Mouse (Mus musculus): Measurements from ENCODE around the gene Itgb2.

Gene Itgb2

DNA sequence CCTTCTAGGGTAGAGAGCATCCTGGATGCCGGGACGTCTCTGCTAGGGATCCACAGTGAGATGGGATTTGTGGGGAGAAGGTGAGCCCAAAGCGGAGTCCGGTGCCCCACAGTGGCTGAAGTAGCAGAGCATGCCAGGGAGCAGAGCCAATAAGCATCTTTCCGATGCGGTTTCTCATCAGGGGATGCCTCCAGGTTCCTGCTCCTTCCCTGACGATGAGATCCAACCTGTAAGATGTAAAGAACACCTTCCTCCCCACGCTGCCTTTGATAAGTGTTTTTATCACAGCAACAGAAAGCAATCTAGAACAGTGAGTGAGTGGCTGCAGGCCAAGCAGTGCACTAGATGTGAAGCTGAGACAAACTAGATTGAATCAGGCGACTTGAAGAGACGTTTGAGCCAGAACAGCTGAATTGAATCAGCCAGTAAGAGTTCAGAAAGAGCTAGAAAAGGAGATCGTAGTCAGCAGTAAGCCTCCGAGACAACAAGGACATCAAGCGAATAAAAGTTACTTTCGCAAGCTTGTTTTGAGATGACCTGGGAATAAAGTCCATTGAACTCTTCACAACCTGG is 13.6 kb upstream of the Itgb2 start:
- in situ Hi-C loops (cut with MboI, MseI), result loop anchor here (5.0 kb wide), 2 partner anchors 41 to 86 kb away; no protein-coding TSS in a partner anchor

GRCm38 (mm10) chr10:77517066-77517620 is 12.9 kb upstream of the Itgb2 start:
- in situ Hi-C loops (cut with MboI, MseI), result loop anchor here (5.0 kb wide), 2 partner anchors 40 to 85 kb away; no protein-coding TSS in a partner anchor

DNA sequence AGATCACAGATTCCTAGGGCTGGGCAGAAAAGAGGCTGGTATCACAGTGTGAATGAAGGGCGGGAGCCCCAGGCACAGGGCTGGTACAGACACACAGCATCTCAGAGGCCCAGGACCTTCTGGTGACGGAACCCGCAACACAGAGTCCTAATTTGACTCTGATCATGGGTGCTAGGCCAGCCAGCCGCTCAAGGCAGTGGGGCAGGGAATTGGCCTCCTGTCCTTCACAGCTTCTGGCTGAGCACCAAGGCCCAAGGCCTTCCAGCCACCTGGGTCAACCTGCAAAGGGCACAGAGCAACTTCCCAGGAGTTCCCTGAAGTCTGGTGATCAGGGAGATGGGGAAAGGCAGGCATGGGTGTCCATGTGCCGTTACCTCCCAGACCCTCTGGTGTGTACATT is 12.3 kb upstream of the Itgb2 start:
- in situ Hi-C loops (cut with MboI, MseI), result loop anchor here (5.0 kb wide), 2 partner anchors 40 to 84 kb away; no protein-coding TSS in a partner anchor

GRCm38 (mm10) chr10:77519191-77519590 is 10.9 kb upstream of the Itgb2 start:
- in situ Hi-C loops (cut with MboI, MseI), result loop anchor here (5.0 kb wide), 2 partner anchors 38 to 83 kb away; no protein-coding TSS in a partner anchor

DNA sequence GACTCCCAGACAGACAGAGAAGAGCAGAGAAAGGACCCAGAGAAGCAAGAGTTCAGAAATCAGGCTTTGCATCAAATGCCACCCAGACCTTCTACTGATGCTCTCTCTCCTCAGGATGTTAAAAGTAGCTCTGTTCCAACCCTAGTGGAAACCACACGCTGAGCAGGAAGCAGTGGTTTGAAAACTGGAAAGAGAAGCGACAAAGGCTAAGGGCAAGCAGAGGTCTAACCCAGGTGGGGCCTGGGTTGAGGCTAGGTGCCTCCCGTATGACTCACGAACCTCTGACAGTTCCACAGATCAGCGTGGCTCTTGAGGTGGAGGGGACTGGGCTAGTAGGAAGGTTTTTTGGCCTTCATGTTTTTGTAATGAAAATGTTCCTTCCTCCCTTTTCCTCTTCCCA is 9.6 kb upstream of the Itgb2 start:
- in situ Hi-C loops (cut with MboI, MseI), result no loop called here

GRCm38 (mm10) chr10:77522021-77522731 is 7.9 kb upstream of the Itgb2 start:
- in situ Hi-C loops (cut with MboI, MseI), result no loop called here

GRCm38 (mm10) chr10:77522746-77523145 is 7.3 kb upstream of the Itgb2 start:
- in situ Hi-C loops (cut with MboI, MseI), result no loop called here

- in situ Hi-C loops (cut with MboI, MseI), result no loop called here
Measured at GRCm38 (mm10) chr10:77523321-77523720, 6.7 kb upstream of the Itgb2 start.

- in situ Hi-C loops (cut with MboI, MseI), result no loop called here
Measured at GRCm38 (mm10) chr10:77526488-77526887, 3.6 kb upstream of the Itgb2 start.

- in situ Hi-C loops (cut with MboI, MseI), result no loop called here
Measured at GRCm38 (mm10) chr10:77528634-77529033, 1.4 kb upstream of the Itgb2 start.

- in situ Hi-C loops (cut with MboI, MseI), result no loop called here
Measured at GRCm38 (mm10) chr10:77531026-77532019, 1.3 kb downstream of the Itgb2 start.

DNA sequence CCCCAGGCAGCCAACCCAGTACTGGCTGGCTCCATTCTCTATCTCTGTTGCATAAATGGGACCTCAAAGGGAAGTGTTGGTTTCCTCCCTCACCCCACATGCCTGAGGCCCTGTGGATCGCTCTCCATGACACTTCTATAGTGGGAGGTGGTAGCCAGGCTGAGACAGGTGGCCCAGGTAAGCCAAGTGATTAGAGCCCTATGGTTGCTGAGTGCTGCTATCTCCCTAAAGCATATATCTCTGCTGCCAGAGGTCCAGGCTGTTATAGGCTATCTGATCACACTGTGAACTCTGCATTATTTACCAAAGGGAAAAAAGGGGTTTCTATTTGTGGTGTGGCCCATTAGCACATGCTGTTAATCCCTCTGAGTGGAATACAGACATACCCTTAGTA is 2.0 kb downstream of the Itgb2 start:
- in situ Hi-C loops (cut with MboI, MseI), result no loop called here

GRCm38 (mm10) chr10:77536727-77537126 is 6.7 kb downstream of the Itgb2 start:
- in situ Hi-C loops (cut with MboI, MseI), result no loop called here

GRCm38 (mm10) chr10:77537215-77538209 is 7.5 kb downstream of the Itgb2 start:
- in situ Hi-C loops (cut with MboI, MseI), result no loop called here

- in situ Hi-C loops (cut with MboI, MseI), result no loop called here
Measured at GRCm38 (mm10) chr10:77539320-77539945, 9.4 kb downstream of the Itgb2 start.

DNA sequence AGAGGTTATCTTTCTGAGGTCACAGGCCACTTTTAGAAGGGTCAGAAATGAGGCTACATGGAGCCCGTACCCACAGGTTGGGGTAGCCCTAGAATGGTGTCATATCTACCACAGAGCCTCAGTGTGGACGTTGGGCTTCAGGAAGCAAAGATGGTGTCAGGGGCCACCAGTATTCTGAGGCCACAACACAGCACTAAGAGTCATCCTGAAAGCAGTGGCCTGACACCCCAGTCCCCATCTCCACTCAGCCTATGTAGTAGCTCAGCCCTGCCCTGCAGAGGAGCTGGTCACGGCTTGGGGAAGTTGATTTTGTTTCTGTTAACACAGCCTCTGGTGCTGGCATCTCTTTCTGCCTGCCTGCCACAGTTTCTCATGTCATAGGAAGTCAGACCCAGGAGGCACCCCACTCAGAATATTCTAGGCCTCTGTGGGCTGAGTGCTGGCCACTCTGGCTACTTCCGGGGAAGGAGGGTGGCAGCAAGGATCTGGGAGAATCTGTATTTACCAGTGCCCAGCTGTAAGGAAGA is 10.6 kb downstream of the Itgb2 start:
- in situ Hi-C loops (cut with MboI, MseI), result no loop called here

- in situ Hi-C loops (cut with MboI, MseI), result no loop called here
Measured at GRCm38 (mm10) chr10:77541864-77542666, 12.0 kb downstream of the Itgb2 start.

DNA sequence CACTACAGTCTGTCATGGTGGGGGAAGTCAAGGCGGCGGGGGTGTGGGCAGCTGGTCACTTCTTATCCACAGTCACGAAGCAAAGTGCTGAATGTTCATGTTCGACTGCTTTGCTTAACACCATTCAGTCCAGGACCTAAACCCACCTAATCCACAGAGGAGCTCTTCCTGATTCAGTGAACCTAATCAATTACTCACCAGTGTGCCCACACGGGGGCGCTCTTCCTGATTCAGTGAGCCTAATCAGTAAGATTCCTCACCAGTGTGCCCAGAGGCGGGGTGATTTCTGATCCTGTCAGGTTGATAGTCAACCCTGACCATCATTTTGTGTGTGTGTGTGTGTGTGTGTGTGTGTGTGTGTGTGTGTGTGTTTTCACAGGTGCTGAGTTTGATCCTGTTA is 13.2 kb downstream of the Itgb2 start:
- in situ Hi-C loops (cut with MboI, MseI), result no loop called here

GRCm38 (mm10) chr10:77544916-77545315 is 14.9 kb downstream of the Itgb2 start:
- in situ Hi-C loops (cut with MboI, MseI), result no loop called here

Measured in regulatory T cell (primary cell).